Mouse (Mus musculus) hindbrain, embryonic 13.5 days (tissue): ENCODE measurements around the gene Trove2. TPM values are rescaled to one million over a fixed set of nuclear protein-coding genes. Genes with fewer than 3 reads are reported as not detected.
A peak's percentile ranks its signal among the peaks of the same experiment; 100 is the strongest.

Source experiments
- ATAC-seq: fragments of 200-750 bp; cut with Nextera tagmentation; 2 replicates; pipeline ENCODE4 v1.8.0; 2017; ENCODE audit warnings: moderate TSS enrichment; ENCODE audit not compliant: low FRiP score
- H3K27ac ChIP-seq: fragments of 300-500 bp; sonication (generic); 2 replicates; pipeline ENCODE4 v1.5.1; 2015; ENCODE audit warnings: inconsistent platforms, mild to moderate bottlenecking, moderate library complexity
- H3K27me3 ChIP-seq: fragments of 300-500 bp; sonication (generic); 2 replicates; pipeline ENCODE4 v1.6.1; 2015; ENCODE audit warnings: mild to moderate bottlenecking, inconsistent platforms
- H3K36me3 ChIP-seq: fragments of 300-500 bp; sonication (generic); 2 replicates; pipeline ENCODE4 v1.6.1; 2015; ENCODE audit warnings: mild to moderate bottlenecking, inconsistent platforms
- H3K4me1 ChIP-seq: fragments of 300-500 bp; sonication (generic); replicated peaks from 2 replicates; pipeline ENCODE4 v1.6.1; 2015; ENCODE audit warnings: inconsistent platforms
- H3K4me2 ChIP-seq: fragments of 300-500 bp; sonication (generic); 2 replicates; pipeline ENCODE4 v1.6.1; 2015; ENCODE audit warnings: inconsistent platforms, mild to moderate bottlenecking, moderate library complexity
- H3K4me3 ChIP-seq: fragments of 300-500 bp; sonication (generic); 2 replicates; pipeline ENCODE4 v1.5.1; 2015; ENCODE audit warnings: mild to moderate bottlenecking, inconsistent platforms
- H3K9ac ChIP-seq: fragments of 300-500 bp; sonication (generic); 2 replicates; pipeline ENCODE4 v1.6.1; 2015; ENCODE audit warnings: mild to moderate bottlenecking, inconsistent platforms
- H3K9me3 ChIP-seq: fragments of 300-500 bp; sonication (generic); 2 replicates; pipeline ENCODE4 v1.6.1; 2016; ENCODE audit warnings: inconsistent platforms
- WGBS: fragments of 180-500 bp; shearing (Covaris S2); methylation state at CpG from one replicate; pipeline ENCODE4 v1.1.7; 2015; 5-methylcytosine and 5-hydroxymethylcytosine counted together
- polyA plus RNA-seq: library from polyadenylated mRNA; unstranded; fragments of >200 nt; fragmentation: Nextera tagmentation; extraction: Ambion mirVana; gene quantifications from 2 replicates; pipeline ENCODE4 v1.2.1, GENCODE M21; 2015

Trove2 gene
- 39.9 and 40.6 TPM in 2 replicates for polyA plus RNA-seq

DNA sequence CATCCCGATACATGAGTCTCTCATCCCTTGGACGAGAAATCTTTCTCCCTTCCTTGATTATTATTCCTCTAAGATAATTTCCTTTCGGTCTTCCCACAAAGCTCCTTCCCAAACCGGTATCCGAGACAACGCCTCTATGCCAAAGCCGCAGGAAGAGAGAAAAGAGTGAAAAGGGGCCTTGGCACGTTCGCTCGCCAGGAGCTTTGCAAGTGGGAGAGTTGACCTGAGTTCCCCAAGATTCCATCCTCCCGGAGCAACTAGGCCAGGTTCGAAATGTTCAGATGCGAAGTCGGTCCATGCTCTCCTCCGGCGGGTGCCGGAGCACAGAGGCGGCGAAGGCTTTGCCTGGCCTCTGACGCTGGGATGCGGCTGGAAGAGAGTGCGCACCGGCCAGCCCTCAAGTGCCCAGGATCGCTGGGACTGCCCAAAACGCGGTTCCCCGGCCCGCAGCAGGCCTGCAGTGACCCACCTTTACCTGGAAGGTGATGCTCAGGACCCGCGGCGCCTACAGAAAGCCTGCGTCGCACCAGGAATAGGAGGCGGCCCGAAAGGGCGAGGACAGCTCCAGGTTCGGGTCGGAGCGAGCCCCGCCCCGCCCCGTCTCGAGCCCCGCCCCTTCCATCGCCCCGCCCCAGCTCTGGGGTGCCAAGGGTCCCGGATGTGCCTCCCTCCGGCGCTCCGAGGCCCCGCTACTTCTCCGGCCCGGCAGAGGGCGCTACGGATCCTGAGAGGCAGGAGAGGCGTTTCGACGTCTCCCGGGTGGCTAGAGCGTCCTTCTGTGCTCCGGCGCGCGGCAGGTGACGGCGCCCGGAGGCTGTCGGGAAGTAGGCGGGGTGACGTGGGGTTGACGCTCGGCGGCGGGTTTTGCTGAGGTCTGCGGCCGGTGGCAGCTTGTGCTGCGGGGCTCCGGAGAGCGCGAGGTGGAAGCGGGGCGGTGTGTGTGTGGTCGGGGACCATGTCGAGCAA is at the start of gene Trove2, which contains the start of gene Uchl5:
Trove2 (minus strand) TSS at position 623 of the 966 bp plus-strand sequence.
Uchl5 (plus strand) TSS at position 827 of the 966 bp plus-strand sequence.
- H3K4me3 ChIP-seq = peak within 1 kb of the TSS; percentile 86
- H3K27ac ChIP-seq = peak within 1 kb of the TSS; percentile 89
- H3K27me3 ChIP-seq = no peaks in the 10 kb centered on the region
- peak within 1 kb of the TSS; percentile 91 for H3K4me2 ChIP-seq
- H3K9ac ChIP-seq = peak within 1 kb of the TSS; percentile 91
- H3K4me1 ChIP-seq = peaks cover 42% of the 10 kb centered on the region
- H3K9me3 ChIP-seq = no peaks in the 10 kb centered on the region
- no peaks in the 10 kb centered on the region for H3K36me3 ChIP-seq
- WGBS = under 1% methylated on average over 78 of the region's 84 CpGs
- peak; percentile 97 for ATAC-seq

DNA sequence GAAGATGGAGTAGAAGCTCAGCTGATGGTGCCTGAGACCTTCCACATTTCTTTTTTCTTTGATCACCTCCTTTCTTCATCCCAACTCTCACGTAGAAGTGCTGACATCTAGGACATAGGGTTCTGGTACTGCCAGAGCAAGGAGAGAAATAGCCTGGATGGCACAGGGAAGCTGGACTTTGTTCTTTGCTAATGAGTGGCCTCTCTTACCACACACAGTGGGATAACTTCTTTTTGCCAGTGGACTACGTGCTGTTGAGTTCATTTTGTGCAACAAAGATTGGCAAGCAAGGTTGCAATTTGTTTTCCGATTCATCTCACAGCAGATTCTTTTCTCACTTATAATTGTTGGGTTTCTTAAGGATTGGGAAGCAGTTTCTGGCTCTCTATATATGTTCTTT is 45.8 kb upstream of the Trove2 start:
- Histone ChIP-seq H3K36me3 (no peaks in the 10 kb centered on the region), H3K9me3 (no peaks in the 10 kb centered on the region), H3K4me3 (no peak overlapping the region), H3K27me3 (no peaks in the 10 kb centered on the region), H3K4me2 (no peak overlapping the region), H3K9ac (no peak overlapping the region), H3K4me1 (no peaks in the 10 kb centered on the region), H3K27ac (no peak overlapping the region)
- no peak for ATAC-seq
- WGBS = 97% methylated on average over 3 of the region's 3 CpGs

DNA sequence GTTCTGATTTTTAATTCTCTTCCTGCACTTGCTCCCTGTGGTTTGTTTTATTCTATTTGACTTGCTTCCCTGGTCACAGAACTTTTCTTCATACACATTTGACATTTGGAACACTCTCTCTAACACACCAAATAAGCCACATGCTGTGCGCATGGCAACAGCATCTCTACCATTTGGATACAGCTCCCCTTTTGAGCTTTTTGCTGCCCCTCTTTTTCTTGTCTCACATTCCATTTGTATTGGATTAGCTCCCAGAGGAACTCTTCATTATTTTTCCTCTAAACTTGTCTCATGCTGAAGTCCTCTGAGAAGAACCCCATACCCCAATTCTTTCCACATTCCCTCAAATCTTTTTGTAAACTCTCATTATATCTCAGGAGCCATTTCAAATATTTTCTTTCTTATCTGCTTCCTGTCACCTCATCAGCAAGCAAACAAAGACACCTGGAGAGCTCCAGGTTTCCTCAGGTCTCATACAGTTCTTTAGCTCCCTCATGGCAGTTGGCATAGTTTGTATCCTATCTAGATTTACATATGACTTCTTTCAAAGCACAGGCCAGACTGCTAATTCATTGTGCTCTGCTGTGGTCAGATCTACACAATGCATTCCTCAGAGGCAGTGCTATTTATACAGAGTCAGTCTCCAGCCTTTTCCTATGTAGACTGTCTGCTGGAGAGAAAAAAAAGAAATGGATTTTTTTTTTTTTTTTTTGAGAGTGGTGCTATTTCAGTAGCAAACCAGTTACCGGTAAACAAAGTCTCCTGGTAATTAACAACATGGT is 43.4 kb upstream of the Trove2 start:
- Histone ChIP-seq H3K36me3 (no peaks in the 10 kb centered on the region), H3K4me1 (no peaks in the 10 kb centered on the region), H3K27me3 (no peaks in the 10 kb centered on the region), H3K4me2 (no peak overlapping the region), H3K9me3 (no peaks in the 10 kb centered on the region), H3K4me3 (no peak overlapping the region), H3K9ac (no peak overlapping the region), H3K27ac (no peak overlapping the region)
- WGBS = 29% methylated on average over 2 of the region's 2 CpGs
- ATAC-seq = peak; percentile 94

DNA sequence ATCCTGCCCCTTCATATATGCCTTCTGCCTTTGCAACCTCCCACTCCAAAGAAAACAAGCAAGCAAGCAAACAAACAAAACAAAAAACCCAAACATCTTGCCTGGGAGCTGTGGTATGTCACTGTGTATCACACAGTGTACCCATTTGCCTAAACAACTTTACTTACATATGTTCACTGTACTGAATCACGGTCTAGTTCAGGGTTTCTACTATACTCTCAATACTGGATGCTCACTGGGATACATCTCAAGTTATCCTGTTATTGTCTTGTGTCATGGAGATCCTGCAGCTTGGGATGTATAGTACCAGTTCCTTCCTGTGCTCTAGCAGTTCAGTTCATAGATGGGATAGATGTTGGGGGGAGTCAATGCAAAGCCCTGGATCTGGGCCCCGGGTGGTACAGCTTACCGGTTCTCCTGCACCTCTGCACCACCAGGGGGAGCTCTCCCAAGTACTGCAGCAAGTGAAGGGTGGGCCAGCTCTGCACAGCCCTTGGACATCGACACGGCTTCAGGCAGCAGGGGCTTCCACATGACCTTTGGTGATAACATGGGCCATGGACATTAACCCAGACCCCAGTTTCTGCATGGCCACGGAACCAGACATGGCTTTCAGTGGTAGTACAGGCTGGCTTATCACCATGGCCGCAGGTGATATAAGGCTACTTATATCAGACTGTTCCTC is 37.0 kb upstream of the Trove2 start:
- peak; percentile 84 for ATAC-seq
- no peaks in the 10 kb centered on the region for H3K36me3 ChIP-seq
- H3K27me3 ChIP-seq = no peaks in the 10 kb centered on the region
- H3K9me3 ChIP-seq = no peaks in the 10 kb centered on the region
- H3K4me1 ChIP-seq = no peaks in the 10 kb centered on the region
- 44% methylated on average over 7 of the region's 7 CpGs for WGBS
- no peak overlapping the region for H3K4me3 ChIP-seq
- no peak overlapping the region for H3K9ac ChIP-seq
- H3K4me2 ChIP-seq = no peak overlapping the region
- H3K27ac ChIP-seq = no peak overlapping the region

DNA sequence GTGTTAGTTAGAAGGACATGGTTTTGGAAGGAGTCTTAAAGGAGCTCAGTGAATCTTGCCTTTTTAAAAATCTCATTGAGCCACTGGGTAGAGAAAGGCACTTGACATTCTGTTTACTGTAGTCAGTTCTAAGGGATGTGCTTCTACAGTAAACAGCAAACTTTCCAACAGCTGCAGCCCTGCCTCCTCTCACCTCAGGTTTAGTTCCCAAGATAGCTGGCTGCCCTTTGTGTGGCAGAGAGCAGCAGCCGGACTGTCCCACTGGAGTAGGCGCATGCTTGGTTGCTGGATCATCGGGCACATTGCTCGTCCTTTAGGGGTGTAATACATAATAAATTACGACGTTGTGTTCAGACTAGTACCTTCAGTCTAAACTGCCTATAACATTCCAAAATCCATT is 32.2 kb upstream of the Trove2 start:
- H3K4me3 ChIP-seq = no peak overlapping the region
- H3K36me3 ChIP-seq = peaks cover 2% of the 10 kb centered on the region; the same call in 1 of the 2 replicates
- no peaks in the 10 kb centered on the region for H3K27me3 ChIP-seq
- no peak for ATAC-seq
- H3K4me1 ChIP-seq = no peaks in the 10 kb centered on the region
- no peaks in the 10 kb centered on the region for H3K9me3 ChIP-seq
- no peak overlapping the region for H3K27ac ChIP-seq
- H3K9ac ChIP-seq = no peak overlapping the region
- WGBS = 80% methylated on average over 6 of the region's 6 CpGs
- no peak overlapping the region for H3K4me2 ChIP-seq

DNA sequence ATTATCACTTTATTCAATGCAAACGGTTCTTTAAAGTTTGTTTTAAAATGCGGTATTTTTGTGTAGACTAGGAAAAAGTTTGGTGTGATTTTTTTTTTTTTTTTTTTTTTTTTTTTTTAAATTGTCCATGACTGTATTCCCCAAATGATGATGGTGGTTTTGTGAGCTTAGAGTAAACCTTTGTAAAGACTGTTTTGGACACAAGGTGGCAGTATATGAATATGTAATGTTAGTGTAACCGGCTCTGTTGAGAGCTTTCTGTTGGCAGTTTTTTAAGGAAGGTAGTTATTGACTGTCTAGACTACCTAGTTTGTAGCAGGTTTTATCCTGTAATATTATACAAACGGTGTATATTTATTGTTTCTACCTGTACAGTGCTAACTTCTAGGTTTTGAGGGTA is 26.7 kb upstream of the Trove2 start:
- Histone ChIP-seq H3K9me3 (no peaks in the 10 kb centered on the region), H3K9ac (no peak overlapping the region), H3K27me3 (no peaks in the 10 kb centered on the region), H3K4me3 (no peak overlapping the region), H3K36me3 (peaks cover 2% of the 10 kb centered on the region; the same call in 1 of the 2 replicates), H3K4me2 (no peak overlapping the region), H3K27ac (no peak overlapping the region), H3K4me1 (no peaks in the 10 kb centered on the region)
- peak; percentile 81 for ATAC-seq
- 41% methylated on average over 4 of the region's 4 CpGs for WGBS

DNA sequence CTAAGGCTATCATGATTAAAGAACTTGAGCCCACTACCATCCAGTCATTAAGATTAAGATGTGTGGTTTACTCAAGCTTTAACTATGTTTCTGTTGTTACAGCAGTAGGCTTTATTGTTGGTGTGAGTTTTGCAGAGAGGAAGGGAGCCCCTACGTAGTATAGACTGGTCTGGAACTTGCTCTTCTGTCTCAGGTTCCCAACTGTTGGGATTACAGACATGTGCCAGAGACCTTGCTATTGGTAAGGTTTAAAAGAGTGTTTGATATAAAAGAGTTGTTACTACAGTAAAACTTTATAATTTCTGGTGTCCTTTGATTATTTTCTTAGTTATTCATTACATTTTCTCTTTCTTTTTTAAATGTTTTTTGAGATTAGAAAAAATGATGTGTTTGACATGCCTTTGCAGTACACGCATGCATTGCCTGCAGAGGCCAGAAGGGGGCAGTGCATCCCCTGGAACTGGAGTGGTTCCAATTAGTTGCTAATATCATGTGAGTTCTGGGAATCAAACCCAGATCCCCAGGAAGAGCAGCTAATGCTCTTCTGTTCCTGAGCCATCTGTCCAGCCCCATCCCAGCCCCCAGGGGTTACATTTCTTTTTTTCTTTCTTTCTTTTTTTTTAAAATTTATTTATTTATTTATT is 11.8 kb upstream of the Trove2 start:
- Histone ChIP-seq H3K4me3 (no peak overlapping the region), H3K4me1 (no peaks in the 10 kb centered on the region), H3K27ac (no peak overlapping the region), H3K27me3 (no peaks in the 10 kb centered on the region), H3K9ac (no peak overlapping the region), H3K9me3 (no peaks in the 10 kb centered on the region), H3K4me2 (no peak overlapping the region), H3K36me3 (peaks cover 3% of the 10 kb centered on the region; the same call in 1 of the 2 replicates)
- 70% methylated on average over 2 of the region's 2 CpGs for WGBS
- ATAC-seq = no peak

DNA sequence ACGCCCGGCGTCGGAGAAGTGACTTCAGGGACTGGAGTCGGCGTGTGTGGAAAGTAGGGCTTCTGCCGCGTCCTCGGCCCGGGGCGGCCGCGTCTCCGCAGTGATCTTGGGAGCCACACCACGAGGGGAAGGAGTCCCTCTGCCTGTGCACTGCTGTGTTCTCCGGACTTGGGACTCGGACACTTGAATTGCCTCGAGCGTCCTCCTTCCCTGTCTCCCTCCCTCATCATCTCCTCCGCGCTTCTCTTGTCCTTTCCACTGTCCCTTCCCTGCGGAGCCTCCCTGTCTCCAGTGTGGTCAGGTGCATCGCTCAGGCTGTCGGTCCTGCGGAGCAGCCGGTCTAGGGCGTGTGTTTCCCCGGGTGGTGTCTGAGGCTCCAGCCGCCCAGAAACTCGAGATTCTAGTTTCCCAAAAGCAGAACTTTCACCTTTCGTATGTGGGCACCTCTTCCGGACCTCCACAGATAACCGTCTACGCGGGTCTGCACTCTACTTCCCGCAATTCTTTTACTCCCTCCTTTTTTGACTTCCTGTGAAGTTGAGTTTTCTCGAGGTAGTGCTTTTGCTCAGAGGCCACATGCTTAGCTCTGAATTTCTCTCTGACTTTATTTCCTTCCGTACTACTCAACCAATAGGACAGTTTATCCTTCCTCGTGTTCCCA is 820 bp upstream of the Trove2 start:
- H3K4me2 ChIP-seq = peak overlapping the region; percentile 91
- peaks cover 36% of the 10 kb centered on the region for H3K4me1 ChIP-seq
- ATAC-seq = peak; percentile 67
- H3K9me3 ChIP-seq = no peaks in the 10 kb centered on the region
- H3K9ac ChIP-seq = peak overlapping the region; percentile 91
- H3K27ac ChIP-seq = peak overlapping the region; percentile 82
- under 1% methylated on average over 38 of the region's 39 CpGs for WGBS
- no peaks in the 10 kb centered on the region for H3K36me3 ChIP-seq
- H3K4me3 ChIP-seq = peak overlapping the region; percentile 86
- H3K27me3 ChIP-seq = no peaks in the 10 kb centered on the region

DNA sequence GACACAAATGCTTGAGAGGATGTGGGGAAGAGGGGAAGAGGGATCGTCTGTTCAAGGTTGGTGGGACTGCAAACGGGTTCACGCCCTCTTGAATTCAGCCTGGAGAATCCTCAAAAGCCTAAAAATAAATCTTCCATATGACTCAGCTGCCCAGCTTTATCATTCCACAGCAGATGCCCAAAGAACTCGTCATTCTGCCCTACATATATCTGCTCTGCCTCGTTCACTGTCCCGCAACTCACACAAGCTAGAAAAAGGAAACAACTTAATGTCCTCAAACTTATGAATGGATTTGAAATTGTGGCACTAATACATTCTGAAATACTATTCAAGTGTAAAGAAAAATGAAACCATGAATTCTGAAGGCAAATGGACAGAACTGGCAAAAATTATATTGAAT is 3.0 kb downstream of the Trove2 start:
- WGBS = 86% methylated on average over 6 of the region's 6 CpGs
- no peak for ATAC-seq

DNA sequence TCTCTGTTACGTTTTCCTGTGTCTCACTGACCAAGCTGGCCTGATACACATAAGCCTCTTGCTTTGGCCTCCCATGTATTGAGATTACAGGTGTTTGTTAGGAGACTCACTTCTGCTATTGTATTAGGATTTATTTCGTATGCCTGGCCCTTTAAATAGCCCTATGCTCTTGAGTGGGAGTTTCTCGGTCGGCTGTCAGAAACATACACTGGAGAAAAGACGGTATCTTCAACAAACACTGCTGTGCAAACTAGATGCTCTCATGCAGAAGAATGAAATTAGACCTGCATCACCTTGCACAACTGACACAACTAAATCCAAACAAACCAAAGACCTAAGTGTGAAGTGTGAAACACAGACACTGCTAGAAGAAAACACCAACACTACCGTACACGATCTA is 3.8 kb downstream of the Trove2 start:
- H3K36me3 ChIP-seq = peaks cover 17% of the 10 kb centered on the region
- no peak for ATAC-seq
- no peaks in the 10 kb centered on the region for H3K27me3 ChIP-seq
- H3K4me2 ChIP-seq = no peak overlapping the region
- no peak overlapping the region for H3K27ac ChIP-seq
- H3K9me3 ChIP-seq = no peaks in the 10 kb centered on the region
- H3K4me3 ChIP-seq = no peak overlapping the region
- H3K4me1 ChIP-seq = peaks cover 38% of the 10 kb centered on the region
- H3K9ac ChIP-seq = no peak overlapping the region
- 76% methylated on average over 7 of the region's 7 CpGs for WGBS

More for the DNA sequence above, 3.0 kb downstream of the Trove2 start:
- no peaks in the 10 kb centered on the region for H3K27me3 ChIP-seq
- H3K9ac ChIP-seq = no peak overlapping the region
- peaks cover 13% of the 10 kb centered on the region for H3K36me3 ChIP-seq
- no peaks in the 10 kb centered on the region for H3K9me3 ChIP-seq
- H3K4me1 ChIP-seq = peaks cover 47% of the 10 kb centered on the region
- H3K4me3 ChIP-seq = no peak overlapping the region
- no peak overlapping the region for H3K27ac ChIP-seq
- no peak overlapping the region for H3K4me2 ChIP-seq

DNA sequence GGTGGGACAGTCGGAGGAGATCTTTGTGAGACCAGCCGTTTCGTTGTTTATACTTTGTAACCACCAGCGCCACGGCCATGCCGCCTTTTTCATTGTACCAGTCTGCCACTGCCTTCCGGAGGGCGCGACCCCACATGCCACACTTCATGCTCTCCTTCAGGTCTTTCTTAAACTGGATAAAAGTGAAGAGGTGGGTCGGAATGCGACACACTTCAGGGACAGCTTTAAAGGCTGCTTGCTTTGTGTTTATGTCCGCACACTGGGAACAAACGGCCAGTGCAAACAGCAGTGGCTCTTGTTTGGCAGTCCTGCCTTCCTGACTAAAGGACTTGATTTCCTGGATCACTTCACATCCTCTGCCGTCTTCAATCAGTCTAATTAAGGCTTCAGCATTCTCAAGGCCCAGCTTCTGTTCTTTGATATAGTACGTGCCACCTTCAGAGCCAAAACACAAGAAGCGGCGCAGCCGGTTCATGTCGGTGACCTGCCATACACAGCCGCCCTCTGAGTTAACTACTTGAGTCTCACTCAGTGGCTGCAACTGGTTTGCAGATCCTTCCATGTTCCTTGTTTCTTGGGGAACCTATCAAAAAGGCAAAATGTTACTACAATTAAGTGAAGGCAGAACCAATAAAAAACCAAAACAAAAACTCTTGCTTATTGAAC is 6.3 kb downstream of the Trove2 start:
- peaks cover 32% of the 10 kb centered on the region for H3K4me1 ChIP-seq
- H3K4me3 ChIP-seq = no peak overlapping the region
- no peak overlapping the region for H3K9ac ChIP-seq
- H3K27ac ChIP-seq = no peak overlapping the region
- no peaks in the 10 kb centered on the region for H3K27me3 ChIP-seq
- H3K9me3 ChIP-seq = no peaks in the 10 kb centered on the region
- WGBS = 59% methylated on average over 20 of the region's 20 CpGs
- ATAC-seq = no peak
- H3K36me3 ChIP-seq = peaks cover 32% of the 10 kb centered on the region
- no peak overlapping the region for H3K4me2 ChIP-seq
